Mouse (Mus musculus) spleen, postnatal 4 days (tissue): ENCODE measurements around the gene Scg5.

ENCODE experiments used
- DNase-seq, 2 experiments: peaks; one replicate each; pipeline ENCODE4 v3.0.0; 2022; ENCODE audit warnings: low spot score in 2 of 2

Gene Scg5

DNA sequence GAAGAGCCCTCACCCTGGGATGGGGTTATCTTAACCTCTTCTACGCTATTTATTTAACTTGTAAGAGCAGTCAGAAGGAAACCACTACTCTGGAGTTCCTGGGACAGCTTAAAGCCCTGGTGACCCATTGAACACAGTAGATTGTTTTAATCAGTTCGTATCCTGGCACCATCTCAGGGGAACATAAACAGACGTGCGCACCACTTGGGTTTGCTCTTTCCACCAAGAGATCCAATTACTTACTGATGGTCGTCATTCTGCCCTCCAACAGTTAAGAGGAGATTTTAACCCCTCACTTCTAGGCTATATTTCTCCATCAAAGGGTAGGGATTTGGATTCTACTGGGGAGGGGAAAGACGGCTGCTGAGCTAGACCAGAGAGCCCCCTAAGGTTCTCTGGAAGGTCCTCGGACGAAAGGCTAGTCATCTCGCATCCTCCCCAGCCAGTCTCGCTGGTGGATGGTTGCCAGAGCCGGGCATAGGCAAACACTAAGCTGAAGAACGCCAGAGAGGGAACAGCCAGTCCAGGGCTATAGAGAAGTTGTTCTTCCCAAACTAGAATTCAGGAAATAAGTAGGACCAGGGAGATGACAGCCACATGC, 71.9 kb downstream of the Scg5 start:
- DNase-seq, result no peak

DNA sequence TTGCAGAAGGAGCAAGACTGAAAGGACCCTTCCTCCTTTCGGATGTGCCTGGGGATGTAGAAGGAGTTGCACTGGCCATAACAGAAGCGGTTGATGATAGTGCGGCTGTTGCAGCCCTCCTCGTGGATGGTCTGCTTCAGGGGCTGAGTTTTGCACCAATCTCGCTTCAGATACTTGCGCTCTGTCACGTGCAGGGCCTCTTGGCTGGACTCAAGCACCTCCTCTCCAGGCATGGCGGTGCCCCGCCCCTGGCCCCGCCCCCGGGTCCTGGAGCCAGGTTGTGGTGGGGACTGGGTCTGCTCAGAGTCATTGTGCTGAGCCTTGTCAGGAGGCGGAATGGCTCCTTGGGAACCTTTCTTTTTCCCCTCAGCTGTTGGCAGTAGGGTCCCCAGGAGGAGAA, 79.2 kb downstream of the Scg5 start:
- no peak for DNase-seq

GRCm38 (mm10) chr2:113749309-113749708, 79.6 kb downstream of the Scg5 start:
- DNase-seq, result no peak

- no peak for DNase-seq
Measured at GRCm38 (mm10) chr2:113728581-113728980, 100.3 kb downstream of the Scg5 start.
